In the genomic region with DNA sequence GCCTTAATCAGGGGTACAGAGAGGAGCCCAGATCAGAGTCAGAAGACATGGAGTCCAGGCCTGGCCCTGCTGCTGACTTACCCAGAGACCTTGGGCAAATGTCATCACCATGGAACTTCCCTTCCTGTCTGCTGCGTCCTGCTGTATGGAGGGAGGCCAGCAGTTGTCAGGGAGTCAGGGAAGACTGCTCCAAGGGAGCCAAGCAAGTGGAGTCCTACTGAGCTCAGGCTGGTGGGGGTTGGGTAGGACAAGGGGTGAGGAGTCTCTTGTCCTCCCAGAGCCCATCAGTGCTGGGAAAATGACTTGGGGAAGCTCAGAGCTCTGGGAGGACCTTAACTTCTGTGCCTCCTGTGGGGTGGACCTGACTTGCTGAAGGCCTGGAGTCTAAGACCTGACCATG, we compare ENCODE assay signal across 12 mouse cellular contexts. TPM values are rescaled to one million over a fixed set of nuclear protein-coding genes. Genes with fewer than 3 reads are reported as not detected.
A peak's percentile ranks its signal among the peaks of the same experiment; 100 is the strongest.
DNase-seq lines count a peak whose midpoint lies in the region; ATAC-seq and TF ChIP-seq lines count a peak whose summit lies in the region.
"Had no signal": no experiment of that assay in that cellular context is flagged by ENCODE, and none has a peak within 500 bp of the region (broad histone marks: within the 10 kb centered on the region; RNA-seq: fewer than 3 reads in every experiment).

No protein-coding gene starts in this region.

- DNase-seq in cerebellum, adult 11-12 months: peak; percentile 25
- no peak for DNase-seq in cerebellum, postnatal 25 days
- DNase-seq in lung, postnatal 10 days: peak; percentile 19
- no peak for DNase-seq in lung, postnatal 4 days
- DNase-seq in hindbrain, postnatal 0 days (ENCODE audit: low spot score): peak; percentile 41
- no peak for DNase-seq in ovary, adult 18-20 months (ENCODE audit: low spot score)
- DNase-seq in urinary bladder, postnatal 36 days (ENCODE audit: low spot score in 2 of 2): no peak

- no peaks in the 10 kb centered on the region for H3K36me3 ChIP-seq in hindbrain, postnatal 0 days (ENCODE audit: insufficient read depth, low read length)
- H3K36me3 ChIP-seq in neural tube, embryonic 15.5 days: no peaks in the 10 kb centered on the region
- H3K36me3 ChIP-seq: embryonic facial prominence, embryonic 15.5 days had no signal

- no peaks in the 10 kb centered on the region for H3K27me3 ChIP-seq in hindbrain, postnatal 0 days (ENCODE audit: insufficient read depth, low read length)
- no peaks in the 10 kb centered on the region for H3K27me3 ChIP-seq in neural tube, embryonic 15.5 days (replicated peaks)
- H3K27me3 ChIP-seq: embryonic facial prominence, embryonic 15.5 days had no signal

- peaks cover 17% of the 10 kb centered on the region for H3K4me1 ChIP-seq in hindbrain, postnatal 0 days (ENCODE audit: insufficient read depth, low read length)
- peaks cover 18% of the 10 kb centered on the region for H3K4me1 ChIP-seq in neural tube, embryonic 15.5 days

- H3K4me3 ChIP-seq in hindbrain, postnatal 0 days (ENCODE audit: low read length): no peak overlapping the region
- H3K4me3 ChIP-seq in neural tube, embryonic 15.5 days (replicated peaks): no peak overlapping the region
- H3K4me3 ChIP-seq: embryonic facial prominence, embryonic 15.5 days had no signal

- no peak overlapping the region for H3K9ac ChIP-seq in hindbrain, postnatal 0 days (replicated peaks; ENCODE audit: low read length)
- H3K9ac ChIP-seq in neural tube, embryonic 15.5 days (replicated peaks): no peak overlapping the region
- H3K9ac ChIP-seq: embryonic facial prominence, embryonic 15.5 days had no signal

- ATAC-seq in hindbrain, postnatal 0 days: peak; percentile 76
- peak; percentile 71 for ATAC-seq in neural tube, embryonic 15.5 days (ENCODE audit: low FRiP score)

- no peaks in the 10 kb centered on the region for H3K9me3 ChIP-seq in hindbrain, postnatal 0 days (ENCODE audit: low read length)
- no peaks in the 10 kb centered on the region for H3K9me3 ChIP-seq in neural tube, embryonic 15.5 days (replicated peaks)
- H3K9me3 ChIP-seq: embryonic facial prominence, embryonic 15.5 days had no signal

- no peak for TF ChIP-seq CTCF in hindbrain, postnatal 0 days (IDR thresholded peaks at IDR 0.05; ENCODE audit: low read depth)

- WGBS in hindbrain, postnatal 0 days: 11% methylated on average over 1 of the region's 1 CpGs
- WGBS in neural tube, embryonic 15.5 days: 13% methylated on average over 1 of the region's 1 CpGs

- H3K27ac ChIP-seq in hindbrain, postnatal 0 days: peak overlapping the region; percentile 74
- H3K27ac ChIP-seq in neural tube, embryonic 15.5 days (replicated peaks): peak overlapping the region; percentile 76
- H3K27ac ChIP-seq: embryonic facial prominence, embryonic 15.5 days had no signal

- H3K4me2 ChIP-seq in hindbrain, postnatal 0 days (ENCODE audit: low read depth, low read length): no peak overlapping the region
- H3K4me2 ChIP-seq in neural tube, embryonic 15.5 days: peak overlapping the region; percentile 9; the same call in 1 of the 2 replicates
- H3K4me2 ChIP-seq: embryonic facial prominence, embryonic 15.5 days had no signal

RNA-seq across cellular contexts. Expression of gene Cdcp2, which starts 12.3 kb away (rescaled TPM):
- 0.68 TPM in 1 of 2 replicates, not detected in the other for total RNA-seq in hindbrain, postnatal 0 days (2014; rRNA removed)
- 0.13 TPM in 1 of 2 replicates, not detected in the other for polyA plus RNA-seq in hindbrain, postnatal 0 days (2015; fragmentation: Nextera tagmentation; extraction: Ambion mirVana)
- polyA plus RNA-seq in neural tube, embryonic 15.5 days (2015; fragmentation: Nextera tagmentation; extraction: Ambion mirVana): not detected in 2 replicates
- total RNA-seq: layer of hippocampus, postnatal 25 days had no signal
- polyA plus RNA-seq: embryonic facial prominence, embryonic 15.5 days; heart, embryonic 14.5 days; lung, embryonic 16.5 days had no signal

RNA-seq across cellular contexts. Expression of gene Cyb5rl, which starts 17.6 kb away (rescaled TPM):
- total RNA-seq in hindbrain, postnatal 0 days (2014; rRNA removed): 8.7 and 21.3 TPM in 2 replicates
- polyA plus RNA-seq in hindbrain, postnatal 0 days (2015; fragmentation: Nextera tagmentation; extraction: Ambion mirVana): 4.1 and 4.6 TPM in 2 replicates
- 4.4 and 4.7 TPM in 2 replicates for polyA plus RNA-seq in neural tube, embryonic 15.5 days (2015; fragmentation: Nextera tagmentation; extraction: Ambion mirVana)

RNA-seq across cellular contexts. Expression of gene Mrpl37, which starts 17.7 kb away (rescaled TPM):
- 59.2 TPM in 2 replicates for total RNA-seq in hindbrain, postnatal 0 days (2014; rRNA removed)
- polyA plus RNA-seq in hindbrain, postnatal 0 days (2015; fragmentation: Nextera tagmentation; extraction: Ambion mirVana): 77.8 and 79.7 TPM in 2 replicates
- 84.9 and 85.5 TPM in 2 replicates for polyA plus RNA-seq in neural tube, embryonic 15.5 days (2015; fragmentation: Nextera tagmentation; extraction: Ambion mirVana)

Comparison
In these comparisons a context has a peak if more than half of its experiments do, and no peak if none do; other contexts are left out.
1. DNase-seq: peak in cerebellum, adult 11-12 months (single experiment), lung, postnatal 10 days (single experiment) and hindbrain, postnatal 0 days (single experiment); none in cerebellum, postnatal 25 days (0 of 2), lung, postnatal 4 days (0 of 2), ovary, adult 18-20 months (single experiment) and urinary bladder, postnatal 36 days (0 of 2).